Mouse (Mus musculus) liver, embryonic 13.5 days (tissue): ENCODE data around the gene Ggt7. TPM values are rescaled to one million over a fixed set of nuclear protein-coding genes. Genes with fewer than 3 reads are reported as not detected.

Experiments
- ATAC-seq: fragments of 200-750 bp; cut with Nextera tagmentation; 2 replicates; pipeline ENCODE4 v1.8.0; 2017; ENCODE audit warnings: low read depth, mild to moderate bottlenecking, moderate number of reproducible peaks, moderate library complexity
- DNase-seq: peaks from one replicate; pipeline ENCODE4 v3.0.0; 2022
- H3K27ac ChIP-seq: fragments of 300-500 bp; sonication (generic); 2 replicates; pipeline ENCODE4 v1.5.1; 2015; ENCODE audit warnings: moderate library complexity, mild to moderate bottlenecking, inconsistent platforms
- H3K27me3 ChIP-seq: fragments of 300-500 bp; sonication (generic); 2 replicates; pipeline ENCODE4 v1.6.1; 2015; ENCODE audit warnings: mild to moderate bottlenecking, inconsistent platforms
- H3K36me3 ChIP-seq: fragments of 300-500 bp; sonication (generic); 2 replicates; pipeline ENCODE4 v1.6.1; 2015; ENCODE audit warnings: mild to moderate bottlenecking, inconsistent platforms
- H3K4me1 ChIP-seq: fragments of 300-500 bp; sonication (generic); replicated peaks from 2 replicates; pipeline ENCODE4 v1.6.1; 2015; ENCODE audit warnings: inconsistent platforms
- H3K4me2 ChIP-seq: fragments of 300-500 bp; sonication (generic); 2 replicates; pipeline ENCODE4 v1.6.1; 2015; ENCODE audit warnings: inconsistent platforms, mild to moderate bottlenecking, moderate library complexity
- H3K4me3 ChIP-seq: fragments of 300-500 bp; sonication (generic); replicated peaks from 2 replicates; pipeline ENCODE4 v1.5.1; 2015; ENCODE audit warnings: mild to moderate bottlenecking, inconsistent platforms
- H3K9ac ChIP-seq: fragments of 300-500 bp; sonication (generic); 2 replicates; pipeline ENCODE4 v1.6.1; 2015; ENCODE audit warnings: mild to moderate bottlenecking, inconsistent platforms
- H3K9me3 ChIP-seq: fragments of 300-500 bp; sonication (generic); replicated peaks from 2 replicates; pipeline ENCODE4 v1.6.1; 2016; ENCODE audit warnings: inconsistent platforms
- WGBS: fragments of 180-500 bp; shearing (Covaris S2); methylation state at CpG from one replicate; pipeline ENCODE4 v1.1.7; 2015; ENCODE audit not compliant: insufficient replicate concordance; 5-methylcytosine and 5-hydroxymethylcytosine counted together
- polyA plus RNA-seq: library from polyadenylated mRNA; unstranded; fragments of >200 nt; fragmentation: Nextera tagmentation; extraction: Ambion mirVana; gene quantifications from 2 replicates; pipeline ENCODE4 v1.2.1, GENCODE M21; 2015

Ggt7 gene
- polyA plus RNA-seq, 1 experiment from 2014 or later = 0.31 TPM

DNA sequence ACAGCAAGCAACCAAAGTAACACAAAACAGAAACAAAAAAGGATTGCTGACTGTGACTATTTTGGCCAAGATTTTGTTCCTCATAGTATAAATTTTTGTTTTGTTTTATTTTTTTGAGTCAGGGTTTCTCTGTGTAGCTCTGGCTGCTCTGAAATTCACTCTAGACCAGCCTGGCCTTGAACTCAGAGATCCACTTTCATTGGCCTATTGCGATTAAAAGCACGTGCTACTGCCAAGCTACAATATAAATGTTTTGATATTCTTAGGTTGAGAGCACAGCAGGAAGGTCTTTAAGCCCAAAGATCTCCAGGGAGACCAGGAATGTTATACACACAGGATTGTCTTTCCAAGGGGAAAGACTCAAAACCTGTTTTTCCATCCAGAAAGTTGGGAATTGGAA is 74.6 kb downstream of the Ggt7 start:
- Histone ChIP-seq H3K4me3 (no peak overlapping the region), H3K9ac (no peak overlapping the region), H3K27me3 (no peaks in the 10 kb centered on the region), H3K4me2 (no peak overlapping the region), H3K4me1 (no peaks in the 10 kb centered on the region), H3K36me3 (0 out of 2 replicates have a peak, but pooled peaks cover 4% of the 10 kb centered on the region), H3K27ac (no peak overlapping the region), H3K9me3 (no peaks in the 10 kb centered on the region)
- WGBS = 71% methylated on average over 2 of the region's 2 CpGs
- DNase-seq = no peak
- ATAC-seq = no peak

DNA sequence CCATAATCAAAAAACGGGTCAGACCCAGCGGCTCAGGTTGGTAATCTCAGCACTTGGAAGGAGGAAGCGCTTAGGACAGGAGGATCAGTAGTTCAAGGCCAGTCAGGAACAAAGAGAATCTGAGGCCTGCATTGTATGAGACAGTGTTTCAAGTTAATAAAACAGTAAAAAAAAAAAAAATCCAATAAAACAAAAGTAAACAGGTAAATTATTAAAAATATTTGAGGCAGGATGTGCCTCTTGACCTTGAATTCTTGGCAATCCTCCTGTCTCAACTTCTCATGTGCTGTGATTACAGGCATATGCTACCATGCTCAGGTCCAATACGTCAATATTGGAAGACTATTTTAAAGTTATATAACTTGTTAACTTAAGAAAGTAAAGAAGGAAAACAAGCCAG is 75.1 kb downstream of the Ggt7 start:
- Histone ChIP-seq H3K9me3 (no peaks in the 10 kb centered on the region), H3K27me3 (no peaks in the 10 kb centered on the region), H3K4me3 (no peak overlapping the region), H3K9ac (no peak overlapping the region), H3K36me3 (0 out of 2 replicates have a peak, but pooled peaks cover 4% of the 10 kb centered on the region), H3K4me2 (no peak overlapping the region), H3K4me1 (no peaks in the 10 kb centered on the region), H3K27ac (no peak overlapping the region)
- no peak for DNase-seq
- ATAC-seq = no peak
- WGBS = 74% methylated on average over 4 of the region's 4 CpGs

Other genes starting within 250 kb of the Ggt7 start
- 18.7 and 23.4 TPM in 2 replicates for gene Map1lc3a, start 241.9 kb downstream of the Ggt7 start, polyA plus RNA-seq
- gene Pigu, start 160.8 kb downstream of the Ggt7 start, polyA plus RNA-seq = 24.2 and 28.2 TPM in 2 replicates
- gene Trp53inp2, start 137.2 kb downstream of the Ggt7 start, polyA plus RNA-seq = 1.7 and 2.4 TPM in 2 replicates
- gene Ncoa6, start 44.3 kb downstream of the Ggt7 start, polyA plus RNA-seq = 5.3 and 8.1 TPM in 2 replicates
- 20.9 and 22.4 TPM in 2 replicates for gene Acss2, start 289 bp downstream of the Ggt7 start, polyA plus RNA-seq
- gene Gss, start 74.6 kb upstream of the Ggt7 start, polyA plus RNA-seq = 67.3 and 68.2 TPM in 2 replicates
- gene Myh7b, start 93.0 kb upstream of the Ggt7 start, polyA plus RNA-seq = 2.2 TPM in 2 replicates
- gene Trpc4ap, start 174.1 kb upstream of the Ggt7 start, polyA plus RNA-seq = 50.8 and 59.8 TPM in 2 replicates
- 21.2 and 22.2 TPM in 2 replicates for gene Edem2, start 211.2 kb upstream of the Ggt7 start, polyA plus RNA-seq
- not detected in 2 replicates for gene Gm17581, start 217.6 kb upstream of the Ggt7 start, polyA plus RNA-seq
- gene Procr, start 232.9 kb upstream of the Ggt7 start, polyA plus RNA-seq = 1.0 and 1.3 TPM in 2 replicates